Mouse (Mus musculus) hindbrain, embryonic 10.5 days (tissue): ENCODE results near the gene Fam53b. TPM values are rescaled to one million over a fixed set of nuclear protein-coding genes. Genes with fewer than 3 reads are reported as not detected.

Experiments used
- DNase-seq: peaks from one replicate; pipeline ENCODE4 v3.0.0-alpha.2; 2017; ENCODE audit warnings: low spot score
- H3K27ac ChIP-seq: fragments of 300-500 bp; sonication (generic); 2 replicates; pipeline ENCODE4 v1.5.1; 2016; ENCODE audit warnings: mild to moderate bottlenecking, moderate library complexity
- H3K27me3 ChIP-seq: fragments of 300-500 bp; sonication (generic); 2 replicates; pipeline ENCODE4 v1.6.1; 2016; ENCODE audit warnings: mild to moderate bottlenecking; ENCODE audit not compliant: poor library complexity, insufficient read depth, severe bottlenecking
- H3K36me3 ChIP-seq: fragments of 300-500 bp; sonication (generic); 2 replicates; pipeline ENCODE4 v1.6.1; 2016; ENCODE audit warnings: mild to moderate bottlenecking, moderate library complexity
- H3K4me1 ChIP-seq: fragments of 300-500 bp; sonication (generic); replicated peaks from 2 replicates; pipeline ENCODE4 v1.6.1; 2016; ENCODE audit warnings: mild to moderate bottlenecking
- H3K4me3 ChIP-seq: fragments of 300-500 bp; sonication (generic); 2 replicates; pipeline ENCODE4 v1.5.1; 2016; ENCODE audit warnings: mild to moderate bottlenecking, moderate library complexity
- H3K9me3 ChIP-seq: fragments of 300-500 bp; sonication (generic); 2 replicates; pipeline ENCODE4 v1.6.1; 2016; ENCODE audit warnings: mild to moderate bottlenecking, moderate library complexity
- WGBS: fragments of 180-500 bp; shearing (Covaris S2); methylation state at CpG from one replicate; pipeline ENCODE4 v1.1.7; 2016; 5-methylcytosine and 5-hydroxymethylcytosine counted together
- polyA plus RNA-seq: library from polyadenylated mRNA; unstranded; fragments of >200 nt; fragmentation: Nextera tagmentation; extraction: Ambion mirVana; gene quantifications from 2 replicates; pipeline ENCODE4 v1.2.1, GENCODE M21; 2016

The Fam53b gene
- polyA plus RNA-seq, 1 experiment from 2014 or later: 27.7 TPM

DNA sequence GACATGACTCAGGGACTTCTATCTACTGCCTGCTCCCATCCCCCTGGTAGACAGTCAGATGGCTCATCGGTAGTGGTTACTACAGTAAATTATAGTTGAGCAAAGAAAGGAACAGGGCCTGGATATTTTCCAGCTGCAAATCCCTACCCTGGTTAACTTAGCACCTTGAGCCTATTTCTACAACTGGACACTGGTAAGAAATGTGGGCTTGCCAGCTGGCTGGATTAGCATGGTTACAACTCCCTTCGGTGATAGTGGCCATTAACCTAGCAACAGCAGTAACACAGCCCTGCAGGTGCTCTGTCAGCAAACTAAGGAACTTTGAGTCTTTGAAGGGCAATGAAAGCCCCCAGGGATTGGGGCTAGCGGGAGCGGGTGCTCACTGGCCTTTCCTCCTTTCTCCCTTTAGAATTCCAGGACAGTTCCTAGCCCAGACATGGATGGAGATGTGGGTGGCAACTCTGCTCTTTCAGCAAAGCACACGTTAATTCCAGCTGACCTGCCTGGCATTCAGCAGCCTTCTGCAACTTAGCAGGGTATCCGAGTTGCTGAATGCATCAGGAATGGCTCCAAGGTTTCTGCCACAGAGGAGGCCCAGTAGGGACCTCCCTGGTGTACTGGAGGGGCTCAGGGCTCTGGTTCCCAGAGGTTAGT lies 81.4 kb downstream of the Fam53b start:
- no peak for DNase-seq
- Histone ChIP-seq H3K36me3 (peaks cover 13% of the 10 kb centered on the region), H3K4me3 (no peak overlapping the region), H3K27ac (peak overlapping the region; percentile 84), H3K9me3 (no peaks in the 10 kb centered on the region), H3K4me1 (peaks cover 77% of the 10 kb centered on the region), H3K27me3 (no peaks in the 10 kb centered on the region)
- 64% methylated on average over 6 of the region's 6 CpGs for WGBS

- WGBS: 39% methylated on average over 6 of the region's 6 CpGs
- H3K4me1 ChIP-seq: peaks cover 79% of the 10 kb centered on the region
Measured at GRCm38 (mm10) chr7:132731558-132731957, 82.1 kb downstream of the Fam53b start.

DNA sequence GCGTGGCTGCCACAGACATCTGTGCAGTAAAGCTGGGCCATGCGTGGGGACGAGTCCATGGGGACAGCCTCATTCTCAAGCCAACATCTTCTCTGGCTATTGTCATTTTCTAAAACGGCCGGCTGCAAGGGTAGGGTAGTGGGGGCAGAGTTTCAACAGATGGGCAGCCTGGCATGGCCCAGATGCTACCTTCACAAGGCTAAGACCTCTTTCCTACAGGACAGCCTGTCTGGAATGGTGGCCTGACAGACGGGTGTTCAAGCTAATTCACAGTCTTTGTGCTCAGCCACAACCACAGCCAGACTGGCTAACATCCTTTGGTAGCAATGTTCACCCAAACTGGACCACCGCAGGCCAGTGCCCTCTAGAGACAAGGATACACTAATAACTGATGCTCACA lies 83.2 kb downstream of the Fam53b start:
- Histone ChIP-seq H3K27me3 (no peaks in the 10 kb centered on the region), H3K4me1 (peaks cover 68% of the 10 kb centered on the region), H3K27ac (peak overlapping the region; percentile 84; the same call in 1 of the 2 replicates), H3K9me3 (no peaks in the 10 kb centered on the region), H3K4me3 (no peak overlapping the region), H3K36me3 (peaks cover 13% of the 10 kb centered on the region)
- 81% methylated on average over 7 of the region's 7 CpGs for WGBS
- no peak for DNase-seq

More at GRCm38 (mm10) chr7:132731558-132731957, 82.1 kb downstream of the Fam53b start:
- Histone ChIP-seq H3K27ac (peak overlapping the region; percentile 84), H3K36me3 (peaks cover 13% of the 10 kb centered on the region), H3K9me3 (no peaks in the 10 kb centered on the region), H3K4me3 (no peak overlapping the region), H3K27me3 (no peaks in the 10 kb centered on the region)
- DNase-seq: no peak

GRCm38 (mm10) chr7:132729093-132729831 lies 84.4 kb downstream of the Fam53b start:
- H3K27ac ChIP-seq: 0 out of 2 replicates have a peak overlapping the region, but pooled peaks have one; percentile 84
- H3K4me3 ChIP-seq: no peak overlapping the region
- H3K9me3 ChIP-seq: no peaks in the 10 kb centered on the region
- no peak for DNase-seq
- H3K4me1 ChIP-seq: peaks cover 57% of the 10 kb centered on the region
- H3K36me3 ChIP-seq: peaks cover 9% of the 10 kb centered on the region
- H3K27me3 ChIP-seq: no peaks in the 10 kb centered on the region
- WGBS: 87% methylated on average over 4 of the region's 4 CpGs

DNA sequence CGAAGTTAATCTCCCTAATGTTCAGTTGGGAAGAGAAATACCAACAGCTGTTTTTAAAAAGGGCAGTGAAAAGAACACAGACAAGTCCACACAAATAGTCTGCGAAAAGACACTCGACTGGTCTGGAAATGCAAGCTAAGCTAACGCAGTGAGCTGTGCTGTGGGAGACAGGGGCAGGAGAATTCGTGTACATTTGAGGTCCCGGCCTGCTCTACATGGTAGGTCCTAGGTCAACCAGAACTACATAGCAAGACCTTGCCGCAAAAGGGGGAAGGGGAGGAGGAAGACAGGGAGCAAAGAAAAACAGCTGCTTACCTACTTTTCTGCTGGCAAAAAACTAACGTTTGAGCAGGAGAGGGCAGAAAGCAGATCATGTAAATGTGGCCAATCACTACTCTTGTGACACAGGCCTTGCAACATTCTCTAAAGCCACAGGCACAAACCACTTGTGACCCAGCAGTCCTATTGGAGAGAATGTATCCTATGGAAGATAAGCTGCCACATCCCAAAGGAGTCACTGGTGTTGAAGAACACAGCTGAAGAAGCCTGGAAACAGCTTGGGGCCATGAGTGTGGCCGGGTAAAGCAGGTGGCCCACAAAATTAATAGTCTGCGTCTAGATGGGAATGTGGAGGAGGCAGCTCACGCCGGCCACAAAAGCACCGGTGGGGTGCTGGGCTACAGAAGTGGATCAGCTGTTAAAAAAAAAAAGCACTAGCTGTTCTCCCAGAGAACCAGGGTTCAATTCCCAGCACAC lies 87.4 kb downstream of the Fam53b start:
- no peak overlapping the region for H3K4me3 ChIP-seq
- no peaks in the 10 kb centered on the region for H3K27me3 ChIP-seq
- peaks cover 8% of the 10 kb centered on the region for H3K36me3 ChIP-seq
- DNase-seq: no peak
- H3K4me1 ChIP-seq: peaks cover 51% of the 10 kb centered on the region
- no peaks in the 10 kb centered on the region for H3K9me3 ChIP-seq
- WGBS: 80% methylated on average over 13 of the region's 13 CpGs
- no peak overlapping the region for H3K27ac ChIP-seq

- Histone ChIP-seq H3K36me3 (peaks cover 3% of the 10 kb centered on the region; the same call in 1 of the 2 replicates), H3K4me3 (no peak overlapping the region), H3K27ac (peak overlapping the region; percentile 5; the same call in 1 of the 2 replicates), H3K4me1 (peaks cover 52% of the 10 kb centered on the region), H3K27me3 (no peaks in the 10 kb centered on the region), H3K9me3 (no peaks in the 10 kb centered on the region)
- 88% methylated on average over 5 of the region's 5 CpGs for WGBS
- no peak for DNase-seq
Measured at GRCm38 (mm10) chr7:132724501-132725062, 89.1 kb downstream of the Fam53b start.

DNA sequence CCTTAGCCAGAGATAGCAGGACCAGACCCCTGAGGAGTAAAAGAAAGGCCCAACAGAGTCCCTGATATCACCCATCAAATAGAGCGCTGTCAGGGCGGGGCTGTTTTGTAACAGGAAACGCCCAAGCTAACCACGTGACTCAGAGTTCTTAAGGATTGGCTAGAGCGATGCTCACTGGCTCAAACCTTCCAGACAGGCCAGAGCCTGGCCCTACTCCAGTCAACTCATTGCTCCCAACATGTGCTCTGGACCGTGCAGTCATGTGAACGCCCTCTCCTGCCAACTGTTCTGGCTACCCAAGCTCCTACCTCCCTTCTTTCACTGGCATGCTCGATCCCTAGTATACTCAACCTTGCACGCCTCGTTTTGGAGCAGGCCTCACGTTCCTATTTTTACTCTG lies 89.8 kb downstream of the Fam53b start:
- Histone ChIP-seq H3K27ac (peak overlapping the region; percentile 5; the same call in 1 of the 2 replicates), H3K9me3 (no peaks in the 10 kb centered on the region), H3K27me3 (no peaks in the 10 kb centered on the region), H3K36me3 (no peaks in the 10 kb centered on the region), H3K4me1 (peaks cover 52% of the 10 kb centered on the region), H3K4me3 (no peak overlapping the region)
- 93% methylated on average over 11 of the region's 11 CpGs for WGBS
- DNase-seq: no peak

GRCm38 (mm10) chr7:132722401-132723370 lies 91.0 kb downstream of the Fam53b start:
- DNase-seq: no peak
- no peaks in the 10 kb centered on the region for H3K27me3 ChIP-seq
- no peaks in the 10 kb centered on the region for H3K9me3 ChIP-seq
- H3K4me3 ChIP-seq: no peak overlapping the region
- WGBS: 88% methylated on average over 12 of the region's 12 CpGs
- H3K27ac ChIP-seq: peak overlapping the region; percentile 20; the same call in 1 of the 2 replicates
- 0 out of 2 replicates have a peak, but pooled peaks cover under 1% of the 10 kb centered on the region for H3K36me3 ChIP-seq
- peaks cover 64% of the 10 kb centered on the region for H3K4me1 ChIP-seq

DNA sequence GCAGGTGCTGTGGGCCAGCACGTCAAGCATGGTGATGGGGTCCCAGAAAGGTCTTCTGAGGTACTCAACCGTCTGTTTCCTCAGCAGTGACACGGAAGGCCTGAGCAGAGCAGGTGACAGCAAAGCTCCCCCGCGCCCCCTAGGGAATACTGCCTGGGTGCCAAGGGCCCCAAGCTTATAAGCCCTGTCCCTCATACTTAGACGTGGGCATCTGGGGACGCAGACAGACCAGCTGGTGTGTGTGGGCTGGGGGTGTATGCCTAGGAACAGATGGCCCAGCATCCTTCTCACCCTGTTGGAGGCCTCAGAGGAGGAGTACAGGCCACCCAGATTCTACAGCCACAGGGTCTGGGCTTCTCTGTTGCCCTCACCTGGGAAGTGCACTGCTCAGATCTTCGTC lies 93.1 kb downstream of the Fam53b start:
- H3K27ac ChIP-seq: peak overlapping the region; percentile 37; the same call in 1 of the 2 replicates
- peaks cover 6% of the 10 kb centered on the region for H3K36me3 ChIP-seq
- 85% methylated on average over 8 of the region's 8 CpGs for WGBS
- H3K27me3 ChIP-seq: no peaks in the 10 kb centered on the region
- DNase-seq: no peak
- no peak overlapping the region for H3K4me3 ChIP-seq
- peaks cover 68% of the 10 kb centered on the region for H3K4me1 ChIP-seq
- H3K9me3 ChIP-seq: no peaks in the 10 kb centered on the region

GRCm38 (mm10) chr7:132719570-132719969 lies 94.1 kb downstream of the Fam53b start:
- no peak overlapping the region for H3K4me3 ChIP-seq
- DNase-seq: no peak
- peaks cover 78% of the 10 kb centered on the region for H3K4me1 ChIP-seq
- H3K9me3 ChIP-seq: no peaks in the 10 kb centered on the region
- H3K27ac ChIP-seq: no peak overlapping the region
- WGBS: 86% methylated on average over 4 of the region's 4 CpGs
- H3K36me3 ChIP-seq: peaks cover 16% of the 10 kb centered on the region
- H3K27me3 ChIP-seq: no peaks in the 10 kb centered on the region

DNA sequence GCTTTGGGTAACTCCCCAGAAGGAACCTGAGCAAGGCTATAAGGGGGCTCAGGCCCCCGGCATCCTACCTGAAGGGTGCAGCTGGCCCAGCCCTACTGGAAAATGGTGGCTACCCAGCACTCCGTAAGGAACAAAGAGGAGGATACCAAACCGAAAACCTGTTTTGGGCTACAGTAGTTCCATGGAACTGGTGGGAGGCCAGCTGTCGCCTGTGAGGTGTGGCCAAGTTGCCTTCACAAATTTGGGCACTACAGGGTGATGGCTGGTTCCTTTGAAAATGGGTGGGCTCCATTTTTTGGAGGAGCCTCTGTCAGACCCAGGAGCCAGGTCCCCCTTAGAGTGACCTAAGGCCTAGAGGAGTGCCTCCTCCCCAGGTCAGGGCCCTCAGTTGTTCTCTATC lies 98.4 kb downstream of the Fam53b start:
- Histone ChIP-seq H3K9me3 (no peaks in the 10 kb centered on the region), H3K4me1 (peaks cover 81% of the 10 kb centered on the region), H3K27me3 (no peaks in the 10 kb centered on the region), H3K27ac (peak overlapping the region; percentile 71; the same call in 1 of the 2 replicates), H3K36me3 (peaks cover 27% of the 10 kb centered on the region), H3K4me3 (no peak overlapping the region)
- 95% methylated on average over 4 of the region's 4 CpGs for WGBS
- DNase-seq: no peak
